Mouse (Mus musculus) limb, embryonic 15.5 days (tissue): Measurements from ENCODE around the gene Hist1h3d. TPM values are rescaled to one million over a fixed set of nuclear protein-coding genes. Genes with fewer than 3 reads are reported as not detected.
A peak's percentile ranks its signal among the peaks of the same experiment; 100 is the strongest.
"Not testable (repeated sequence)": the region's sequence is repeated elsewhere in the genome, so short reads cannot be mapped to it uniquely, and the experiment has no call there.

Experiments
- ATAC-seq: fragments of 200-750 bp; cut with Nextera tagmentation; 2 replicates; pipeline ENCODE4 v1.8.0; 2017; ENCODE audit warnings: low read depth, moderate TSS enrichment; ENCODE audit not compliant: insufficient number of reproducible peaks, low FRiP score, low TSS enrichment
- H3K27ac ChIP-seq: fragments of 300-500 bp; sonication (generic); 2 replicates; pipeline ENCODE4 v1.5.1; 2015; ENCODE audit warnings: moderate library complexity, mild to moderate bottlenecking, inconsistent platforms
- H3K27me3 ChIP-seq: fragments of 300-500 bp; sonication (generic); 2 replicates; pipeline ENCODE4 v1.6.1; 2015; ENCODE audit warnings: inconsistent platforms
- H3K36me3 ChIP-seq: fragments of 300-500 bp; sonication (generic); 2 replicates; pipeline ENCODE4 v1.6.1; 2015; ENCODE audit warnings: inconsistent platforms
- H3K4me1 ChIP-seq: fragments of 300-500 bp; sonication (generic); 2 replicates; pipeline ENCODE4 v1.6.1; 2015; ENCODE audit warnings: inconsistent platforms
- H3K4me2 ChIP-seq: fragments of 300-500 bp; sonication (generic); 2 replicates; pipeline ENCODE4 v1.6.1; 2015; ENCODE audit warnings: mild to moderate bottlenecking, inconsistent platforms
- H3K4me3 ChIP-seq: fragments of 300-500 bp; sonication (generic); 2 replicates; pipeline ENCODE4 v1.5.1; 2015; ENCODE audit warnings: mild to moderate bottlenecking, inconsistent platforms
- H3K9ac ChIP-seq: fragments of 300-500 bp; sonication (generic); 2 replicates; pipeline ENCODE4 v1.6.1; 2015; ENCODE audit warnings: inconsistent platforms
- H3K9me3 ChIP-seq: fragments of 300-500 bp; sonication (generic); 2 replicates; pipeline ENCODE4 v1.6.1; 2016; ENCODE audit warnings: inconsistent platforms
- WGBS: fragments of 180-500 bp; shearing (Covaris S2); methylation state at CpG from one replicate; pipeline ENCODE4 v1.1.7; 2015; 5-methylcytosine and 5-hydroxymethylcytosine counted together
- polyA plus RNA-seq: library from polyadenylated mRNA; unstranded; fragments of >200 nt; fragmentation: Nextera tagmentation; extraction: Ambion mirVana; gene quantifications from 2 replicates; pipeline ENCODE4 v1.2.1, GENCODE M21; 2015

Gene Hist1h3d
- 5.8 and 6.5 TPM in 2 replicates for polyA plus RNA-seq

GRCm38 (mm10) chr13:23575271-23575851 lies at the start of gene Hist1h3d:
Gene Hist1h3d (plus strand): TSS chr13:23575763.
- peak within 1 kb of the TSS; percentile 43 for H3K4me3 ChIP-seq
- peak within 1 kb of the TSS; percentile 57 for H3K4me2 ChIP-seq
- peak; percentile 62; the same call in 1 of the 2 replicates for ATAC-seq
- peak within 1 kb of the TSS; percentile 86 for H3K27ac ChIP-seq
- no peaks in the 10 kb centered on the region for H3K9me3 ChIP-seq
- peaks cover 25% of the 10 kb centered on the region for H3K4me1 ChIP-seq
- H3K9ac ChIP-seq, result peak within 1 kb of the TSS; percentile 50
- no peaks in the 10 kb centered on the region for H3K36me3 ChIP-seq
- no peaks in the 10 kb centered on the region for H3K27me3 ChIP-seq
- under 1% methylated on average over 18 of the region's 18 CpGs for WGBS

- Histone ChIP-seq H3K27ac (no peak overlapping the region), H3K9ac (no peak overlapping the region), H3K4me1 (peaks cover 11% of the 10 kb centered on the region; the same call in 1 of the 2 replicates), H3K9me3 (no peaks in the 10 kb centered on the region), H3K36me3 (no peaks in the 10 kb centered on the region), H3K27me3 (no peaks in the 10 kb centered on the region), H3K4me3 (peak overlapping the region; percentile 50), H3K4me2 (peak overlapping the region; percentile 49)
- WGBS, result 2% methylated on average over 10 of the region's 10 CpGs
- no peak for ATAC-seq
Measured at GRCm38 (mm10) chr13:23525901-23526300, 49.7 kb upstream of the Hist1h3d start.

DNA sequence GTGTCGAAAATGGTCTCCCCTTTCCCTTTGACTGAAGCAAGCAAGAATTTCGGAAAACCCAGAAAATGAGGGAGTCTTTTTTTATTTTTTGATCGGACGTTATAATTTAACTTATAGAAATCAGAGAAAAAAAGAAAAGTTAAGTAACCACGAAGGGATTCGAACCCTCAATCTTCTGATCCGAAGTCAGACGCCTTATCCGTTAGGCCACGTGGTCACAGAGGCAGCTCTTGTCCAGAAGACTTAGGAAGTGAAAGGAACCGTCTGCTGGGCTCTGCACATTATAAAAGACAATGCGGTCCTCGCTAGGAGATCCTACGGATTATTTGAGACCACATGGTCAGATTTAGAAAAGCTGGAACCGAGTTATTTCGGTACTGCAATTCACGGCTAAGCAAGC lies 49.3 kb upstream of the Hist1h3d start:
- H3K4me3 ChIP-seq, result peak overlapping the region; percentile 50
- H3K27ac ChIP-seq, result peak overlapping the region; percentile 77
- H3K4me2 ChIP-seq, result peak overlapping the region; percentile 49
- H3K4me1 ChIP-seq, result peaks cover 11% of the 10 kb centered on the region; the same call in 1 of the 2 replicates
- ATAC-seq, result peak; percentile 48; the same call in 1 of the 2 replicates
- whole genome bisulfite sequencing, result under 1% methylated on average over 17 of the region's 17 CpGs
- no peaks in the 10 kb centered on the region for H3K36me3 ChIP-seq
- no peaks in the 10 kb centered on the region for H3K9me3 ChIP-seq
- no peaks in the 10 kb centered on the region for H3K27me3 ChIP-seq
- no peak overlapping the region for H3K9ac ChIP-seq

DNA sequence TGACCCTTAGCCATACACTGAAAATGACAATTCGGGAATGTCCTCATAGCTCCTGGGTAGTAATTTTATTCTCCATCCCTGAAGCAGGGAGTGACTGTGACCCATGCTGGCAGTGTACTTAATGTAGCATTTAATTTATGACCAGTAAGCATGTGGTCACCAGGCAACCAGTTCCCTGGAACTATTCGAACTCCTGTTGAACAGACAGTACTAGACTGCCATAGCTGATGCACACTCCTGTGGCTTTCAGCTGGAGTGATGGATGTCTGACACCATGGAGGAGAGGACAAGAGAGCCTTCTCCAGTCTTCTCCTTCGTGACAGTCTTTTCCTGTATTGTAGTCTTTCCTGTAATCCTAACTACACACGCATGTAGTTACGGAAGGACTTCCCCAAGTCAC lies 46.6 kb upstream of the Hist1h3d start:
- H3K36me3 ChIP-seq, result no peaks in the 10 kb centered on the region
- H3K4me1 ChIP-seq, result peaks cover 24% of the 10 kb centered on the region
- H3K4me2 ChIP-seq, result no peak overlapping the region
- no peak for ATAC-seq
- no peaks in the 10 kb centered on the region for H3K27me3 ChIP-seq
- no peak overlapping the region for H3K27ac ChIP-seq
- no peak overlapping the region for H3K9ac ChIP-seq
- 61% methylated on average over 5 of the region's 5 CpGs for WGBS
- H3K9me3 ChIP-seq, result no peaks in the 10 kb centered on the region
- H3K4me3 ChIP-seq, result no peak overlapping the region

DNA sequence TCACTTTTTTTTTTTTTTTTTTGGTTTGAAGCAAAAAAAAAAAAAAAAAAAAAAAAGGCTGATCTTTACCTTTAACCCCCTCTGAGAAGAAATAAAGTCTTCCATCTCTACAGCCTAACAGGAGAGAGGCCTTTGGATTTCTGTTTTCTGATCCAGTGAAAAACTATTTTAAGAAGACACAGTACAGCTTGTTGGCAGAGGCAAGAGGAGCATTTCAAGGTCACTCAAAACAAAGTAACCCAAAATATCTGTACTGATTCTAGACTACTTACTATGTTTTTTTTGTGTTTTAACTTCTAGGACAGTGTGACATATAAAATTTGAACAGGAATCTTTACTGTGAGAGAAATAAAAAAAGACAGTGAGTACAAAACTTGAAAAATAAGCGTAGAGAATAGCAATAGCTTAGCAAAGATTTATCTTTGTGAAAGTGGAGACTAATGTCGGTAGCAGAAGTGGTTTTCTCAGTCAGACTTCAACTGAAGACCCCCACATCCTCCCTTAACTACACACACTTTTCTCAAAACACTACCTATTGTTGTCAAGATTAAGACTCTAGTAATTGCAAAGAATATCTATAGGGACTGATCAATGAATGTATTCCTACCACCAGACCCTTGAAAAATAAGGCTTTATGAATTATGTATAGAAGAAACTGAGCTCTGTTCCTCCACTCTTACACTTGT lies 45.9 kb upstream of the Hist1h3d start:
- Histone ChIP-seq H3K4me2 (peak overlapping the region; percentile 75), H3K9ac (0 out of 2 replicates have a peak overlapping the region, but pooled peaks have one; percentile 17), H3K4me3 (peak overlapping the region; percentile 45), H3K9me3 (no peaks in the 10 kb centered on the region), H3K27ac (peak overlapping the region; percentile 94), H3K27me3 (no peaks in the 10 kb centered on the region), H3K4me1 (peaks cover 26% of the 10 kb centered on the region), H3K36me3 (no peaks in the 10 kb centered on the region)
- WGBS, result 25% methylated on average over 2 of the region's 2 CpGs
- no peak for ATAC-seq

DNA sequence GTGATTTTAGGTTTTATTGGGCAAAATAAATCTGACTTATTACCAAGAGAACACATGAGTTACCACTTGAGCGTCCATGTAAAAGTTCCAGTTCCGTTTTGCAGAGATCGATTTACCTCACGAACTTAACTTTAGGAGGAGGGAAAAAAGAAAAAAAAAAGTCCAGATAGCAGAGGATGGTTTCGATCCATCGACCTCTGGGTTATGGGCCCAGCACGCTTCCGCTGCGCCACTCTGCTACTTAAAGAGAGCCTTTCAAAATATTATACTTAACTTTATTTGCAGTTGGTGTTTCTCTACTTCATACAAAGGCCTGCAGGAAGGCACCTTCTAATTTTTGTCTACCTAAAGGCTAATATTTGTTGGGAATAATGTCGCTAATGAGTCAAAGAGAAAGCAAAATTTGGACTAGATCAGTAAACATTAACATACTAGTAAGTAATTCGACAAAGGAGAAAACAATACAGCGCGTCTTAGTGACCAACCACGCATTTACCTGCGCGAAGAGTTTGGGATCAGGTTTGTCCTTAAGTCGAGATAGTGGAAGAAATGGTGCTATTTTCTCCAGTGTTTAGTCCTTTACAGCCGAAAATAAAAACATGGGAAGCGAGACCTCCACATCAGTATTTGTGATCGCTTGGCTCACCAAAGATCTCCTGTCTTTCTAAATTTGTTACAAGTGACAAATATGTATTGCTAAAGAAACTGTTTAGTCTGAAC lies 45.2 kb upstream of the Hist1h3d start:
- peak overlapping the region; percentile 94 for H3K27ac ChIP-seq
- WGBS, result under 1% methylated on average over 20 of the region's 20 CpGs
- H3K4me1 ChIP-seq, result peaks cover 26% of the 10 kb centered on the region
- no peaks in the 10 kb centered on the region for H3K9me3 ChIP-seq
- ATAC-seq, result no peak
- peak overlapping the region; percentile 75 for H3K4me2 ChIP-seq
- H3K4me3 ChIP-seq, result peak overlapping the region; percentile 45
- H3K36me3 ChIP-seq, result no peaks in the 10 kb centered on the region
- H3K27me3 ChIP-seq, result no peaks in the 10 kb centered on the region
- peak overlapping the region; percentile 29; the same call in 1 of the 2 replicates for H3K9ac ChIP-seq

DNA sequence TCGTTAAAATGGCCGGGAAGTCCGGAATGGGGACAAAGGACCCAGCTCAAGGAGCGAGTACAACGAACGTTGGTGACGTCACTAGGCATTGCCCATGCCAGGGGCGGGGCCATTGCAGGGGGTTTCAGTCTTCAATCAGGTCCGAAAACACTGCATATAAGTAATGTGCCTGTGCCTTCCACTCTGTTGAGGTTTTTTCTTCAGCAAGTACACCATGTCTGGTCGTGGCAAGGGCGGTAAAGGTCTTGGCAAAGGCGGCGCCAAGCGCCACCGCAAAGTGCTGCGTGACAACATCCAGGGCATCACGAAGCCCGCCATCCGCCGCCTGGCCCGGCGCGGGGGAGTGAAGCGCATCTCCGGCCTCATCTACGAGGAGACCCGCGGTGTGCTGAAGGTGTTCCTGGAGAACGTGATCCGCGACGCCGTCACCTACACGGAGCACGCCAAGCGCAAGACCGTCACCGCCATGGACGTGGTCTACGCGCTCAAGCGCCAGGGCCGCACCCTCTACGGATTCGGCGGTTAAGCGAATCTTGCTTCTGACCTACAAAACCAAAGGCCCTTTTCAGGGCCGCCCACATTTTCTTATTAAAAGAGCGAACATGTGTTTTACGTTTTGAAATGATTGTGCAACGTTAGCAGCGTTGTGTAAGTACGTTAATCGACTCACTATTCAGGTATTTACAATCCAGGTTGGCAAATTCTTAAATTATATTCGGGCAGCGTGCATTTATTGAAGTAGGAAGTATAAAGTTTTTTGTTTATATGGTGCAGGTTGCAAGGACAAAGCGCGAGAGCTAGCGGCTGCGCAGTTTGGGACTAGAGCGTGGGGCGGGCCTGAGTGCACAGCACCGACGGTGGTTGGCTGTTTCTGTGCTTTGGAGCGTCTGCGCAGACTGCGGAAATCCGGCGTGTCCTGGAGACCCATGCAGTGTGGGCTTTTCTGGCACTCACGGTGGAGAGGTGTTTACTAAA lies 44.4 kb upstream of the Hist1h3d start, which contains the start of gene Hist1h4h:
TSS of gene Hist1h4h (plus strand) at position 150 of the 975 bp plus-strand sequence.
- H3K9me3 ChIP-seq, result no peaks in the 10 kb centered on the region
- peak within 1 kb of the TSS; percentile 45 for H3K4me3 ChIP-seq
- no peaks in the 10 kb centered on the region for H3K36me3 ChIP-seq
- no peaks in the 10 kb centered on the region for H3K27me3 ChIP-seq
- WGBS, result under 1% methylated on average over 60 of the region's 70 CpGs
- peak within 1 kb of the TSS; percentile 75 for H3K4me2 ChIP-seq
- H3K9ac ChIP-seq, result peak within 1 kb of the TSS; percentile 29
- peaks cover 25% of the 10 kb centered on the region for H3K4me1 ChIP-seq
- H3K27ac ChIP-seq, result peak within 1 kb of the TSS; percentile 94
- peak; percentile 76 for ATAC-seq

- Histone ChIP-seq H3K27ac (peak overlapping the region; percentile 94), H3K4me2 (peak overlapping the region; percentile 75), H3K4me1 (peaks cover 27% of the 10 kb centered on the region), H3K36me3 (no peaks in the 10 kb centered on the region), H3K9me3 (no peaks in the 10 kb centered on the region), H3K9ac (peak overlapping the region; percentile 21; the same call in 1 of the 2 replicates), H3K27me3 (no peaks in the 10 kb centered on the region), H3K4me3 (peak overlapping the region; percentile 53)
- 16% methylated on average over 9 of the region's 9 CpGs for WGBS
- no peak for ATAC-seq
Measured at GRCm38 (mm10) chr13:23532262-23533075, 43.1 kb upstream of the Hist1h3d start.

DNA sequence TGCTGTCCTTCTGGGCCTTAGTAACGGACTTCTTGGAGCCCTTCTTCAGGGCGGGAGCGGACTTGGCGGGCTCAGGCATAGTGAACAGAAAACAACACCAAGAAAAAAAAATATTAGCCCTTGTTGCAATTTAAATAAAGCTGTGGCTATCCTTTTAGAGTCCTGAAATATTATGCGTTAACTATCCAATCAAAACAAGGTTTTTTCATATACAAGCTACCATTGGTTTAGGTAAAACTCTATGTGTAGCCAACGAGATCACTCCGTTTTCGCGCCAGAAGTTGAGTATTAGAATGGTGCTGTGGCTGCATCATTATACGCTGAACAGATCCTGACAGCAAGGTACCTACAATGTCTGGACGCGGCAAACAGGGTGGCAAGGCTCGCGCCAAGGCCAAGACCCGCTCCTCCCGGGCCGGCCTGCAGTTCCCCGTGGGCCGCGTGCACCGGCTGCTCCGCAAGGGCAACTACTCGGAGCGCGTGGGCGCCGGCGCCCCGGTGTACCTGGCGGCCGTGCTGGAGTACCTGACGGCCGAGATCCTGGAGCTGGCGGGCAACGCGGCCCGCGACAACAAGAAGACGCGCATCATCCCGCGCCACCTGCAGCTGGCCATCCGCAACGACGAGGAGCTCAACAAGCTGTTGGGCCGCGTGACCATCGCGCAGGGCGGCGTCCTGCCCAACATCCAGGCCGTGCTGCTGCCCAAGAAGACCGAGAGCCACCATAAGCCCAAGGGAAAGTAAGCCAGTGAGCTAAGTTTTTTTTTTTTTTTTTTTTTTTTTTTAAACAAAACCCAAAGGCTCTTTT lies 41.8 kb upstream of the Hist1h3d start, which contains the start of gene Hist1h2af:
TSS of gene Hist1h2af (plus strand) at position 347 of the 808 bp plus-strand sequence.
- peak; percentile 47 for ATAC-seq
- Histone ChIP-seq H3K4me2 (peak within 1 kb of the TSS; percentile 75), H3K4me1 (peaks cover 31% of the 10 kb centered on the region), H3K9ac (peak within 1 kb of the TSS; percentile 42; the same call in 1 of the 2 replicates), H3K27ac (peak within 1 kb of the TSS; percentile 94), H3K4me3 (peak within 1 kb of the TSS; percentile 53)
- H3K9me3 ChIP-seq, H3K36me3 ChIP-seq, H3K27me3 ChIP-seq: not testable (repeated sequence)
- WGBS, result under 1% methylated on average over 25 of the region's 53 CpGs
